Mouse (Mus musculus): ENCODE measurements around the gene Cuedc2.

GRCm38 (mm10) chr19:46324366-46324765, 14.1 kb downstream of the Cuedc2 start:
- no peak for TF ChIP-seq CTCF (IDR thresholded peaks at IDR 0.05; ENCODE audit: extremely low read depth, insufficient read depth, low read length)
- no peak for TF ChIP-seq POLR2A (IDR thresholded peaks at IDR 0.05; ENCODE audit: extremely low read depth, insufficient read depth, low read length)
